Mouse (Mus musculus) embryonic facial prominence, embryonic 12.5 days (tissue): ENCODE measurements around the gene Chst15. TPM values are rescaled to one million over a fixed set of nuclear protein-coding genes. Genes with fewer than 3 reads are reported as not detected.

Experiments
- ATAC-seq: fragments of 200-750 bp; cut with Nextera tagmentation; 2 replicates; pipeline ENCODE4 v1.8.0; 2017; ENCODE audit not compliant: insufficient number of reproducible peaks, insufficient read depth, low FRiP score, low TSS enrichment
- H3K27ac ChIP-seq: fragments of 300-500 bp; sonication (generic); 2 replicates; pipeline ENCODE4 v1.5.1; 2016; ENCODE audit warnings: mild to moderate bottlenecking
- H3K27me3 ChIP-seq: fragments of 300-500 bp; sonication (generic); 2 replicates; pipeline ENCODE4 v1.6.1; 2016; ENCODE audit warnings: mild to moderate bottlenecking, moderate library complexity
- H3K36me3 ChIP-seq: fragments of 300-500 bp; sonication (generic); 2 replicates; pipeline ENCODE4 v1.6.1; 2016; ENCODE audit warnings: mild to moderate bottlenecking
- H3K4me1 ChIP-seq: fragments of 300-500 bp; sonication (generic); 2 replicates; pipeline ENCODE4 v1.6.1; 2016
- H3K4me2 ChIP-seq: fragments of 300-500 bp; sonication (generic); replicated peaks from 2 replicates; pipeline ENCODE4 v1.6.1; 2016; ENCODE audit warnings: mild to moderate bottlenecking, moderate library complexity
- H3K4me3 ChIP-seq: fragments of 300-500 bp; sonication (generic); 2 replicates; pipeline ENCODE4 v1.5.1; 2016; ENCODE audit warnings: mild to moderate bottlenecking
- H3K9ac ChIP-seq: fragments of 300-500 bp; sonication (generic); 2 replicates; pipeline ENCODE4 v1.6.1; 2016; ENCODE audit warnings: mild to moderate bottlenecking, moderate library complexity
- H3K9me3 ChIP-seq: fragments of 300-500 bp; sonication (generic); 2 replicates; pipeline ENCODE4 v1.6.1; 2016; ENCODE audit warnings: mild to moderate bottlenecking, moderate library complexity
- WGBS: fragments of 180-500 bp; shearing (Covaris S2); methylation state at CpG from one replicate; pipeline ENCODE4 v1.1.7; 2016; 5-methylcytosine and 5-hydroxymethylcytosine counted together
- polyA plus RNA-seq: library from polyadenylated mRNA; unstranded; fragments of >200 nt; fragmentation: Nextera tagmentation; extraction: Ambion mirVana; gene quantifications from 2 replicates; pipeline ENCODE4 v1.2.1, GENCODE M21; 2016

Chst15 gene
- polyA plus RNA-seq, 1 experiment from 2014 or later = 24.6 TPM

GRCm38 (mm10) chr7:132308537-132309191 lies 8.4 kb downstream of the Chst15 start:
- H3K9me3 ChIP-seq = no peaks in the 10 kb centered on the region
- 41% methylated on average over 5 of the region's 5 CpGs for WGBS
- no peak for ATAC-seq
- no peak overlapping the region for H3K4me3 ChIP-seq
- no peak overlapping the region for H3K4me2 ChIP-seq
- H3K4me1 ChIP-seq = peaks cover 33% of the 10 kb centered on the region
- H3K27me3 ChIP-seq = peaks cover under 1% of the 10 kb centered on the region; the same call in 1 of the 2 replicates
- no peaks in the 10 kb centered on the region for H3K36me3 ChIP-seq
- H3K9ac ChIP-seq = no peak overlapping the region
- no peak overlapping the region for H3K27ac ChIP-seq

- peaks cover 33% of the 10 kb centered on the region for H3K4me1 ChIP-seq
- no peak overlapping the region for H3K27ac ChIP-seq
- no peak for ATAC-seq
- no peak overlapping the region for H3K4me3 ChIP-seq
- 72% methylated on average over 6 of the region's 6 CpGs for WGBS
- no peak overlapping the region for H3K9ac ChIP-seq
- H3K9me3 ChIP-seq = no peaks in the 10 kb centered on the region
- no peak overlapping the region for H3K4me2 ChIP-seq
- no peaks in the 10 kb centered on the region for H3K36me3 ChIP-seq
- no peaks in the 10 kb centered on the region for H3K27me3 ChIP-seq
Measured at GRCm38 (mm10) chr7:132307722-132308271, 9.2 kb downstream of the Chst15 start.

GRCm38 (mm10) chr7:132306671-132307412 lies 10.2 kb downstream of the Chst15 start:
- WGBS = 92% methylated on average over 8 of the region's 8 CpGs
- H3K4me2 ChIP-seq = no peak overlapping the region
- no peak overlapping the region for H3K27ac ChIP-seq
- ATAC-seq = no peak
- H3K4me1 ChIP-seq = peaks cover 33% of the 10 kb centered on the region
- no peaks in the 10 kb centered on the region for H3K36me3 ChIP-seq
- no peak overlapping the region for H3K4me3 ChIP-seq
- no peaks in the 10 kb centered on the region for H3K27me3 ChIP-seq
- no peaks in the 10 kb centered on the region for H3K9me3 ChIP-seq
- H3K9ac ChIP-seq = no peak overlapping the region

- H3K4me3 ChIP-seq = no peak overlapping the region
- H3K4me2 ChIP-seq = no peak overlapping the region
- H3K4me1 ChIP-seq = peaks cover 27% of the 10 kb centered on the region
- 88% methylated on average over 5 of the region's 5 CpGs for WGBS
- no peaks in the 10 kb centered on the region for H3K36me3 ChIP-seq
- H3K27ac ChIP-seq = no peak overlapping the region
- no peaks in the 10 kb centered on the region for H3K27me3 ChIP-seq
- no peaks in the 10 kb centered on the region for H3K9me3 ChIP-seq
- no peak for ATAC-seq
- H3K9ac ChIP-seq = no peak overlapping the region
Measured at GRCm38 (mm10) chr7:132305492-132306375, 11.3 kb downstream of the Chst15 start.

- Histone ChIP-seq H3K9me3 (no peaks in the 10 kb centered on the region), H3K27me3 (no peaks in the 10 kb centered on the region), H3K4me2 (no peak overlapping the region), H3K36me3 (no peaks in the 10 kb centered on the region), H3K9ac (no peak overlapping the region), H3K4me3 (no peak overlapping the region), H3K27ac (no peak overlapping the region), H3K4me1 (peaks cover 34% of the 10 kb centered on the region)
- no peak for ATAC-seq
- 76% methylated on average over 8 of the region's 8 CpGs for WGBS
Measured at GRCm38 (mm10) chr7:132304424-132305085, 12.5 kb downstream of the Chst15 start.

- no peak for ATAC-seq
- Histone ChIP-seq H3K9ac (no peak overlapping the region), H3K4me1 (peaks cover 29% of the 10 kb centered on the region)
Measured at GRCm38 (mm10) chr7:132303988-132304387, 13.0 kb downstream of the Chst15 start.

GRCm38 (mm10) chr7:132302508-132303241 lies 14.4 kb downstream of the Chst15 start:
- ATAC-seq = no peak
- no peaks in the 10 kb centered on the region for H3K27me3 ChIP-seq
- H3K27ac ChIP-seq = peak overlapping the region; percentile 24; the same call in 1 of the 2 replicates
- H3K4me3 ChIP-seq = no peak overlapping the region
- H3K4me1 ChIP-seq = peaks cover 28% of the 10 kb centered on the region
- H3K9ac ChIP-seq = no peak overlapping the region
- WGBS = 62% methylated on average over 8 of the region's 8 CpGs
- H3K36me3 ChIP-seq = no peaks in the 10 kb centered on the region
- no peak overlapping the region for H3K4me2 ChIP-seq
- H3K9me3 ChIP-seq = no peaks in the 10 kb centered on the region

More at GRCm38 (mm10) chr7:132303988-132304387, 13.0 kb downstream of the Chst15 start:
- H3K4me3 ChIP-seq = no peak overlapping the region
- H3K4me2 ChIP-seq = no peak overlapping the region
- no peaks in the 10 kb centered on the region for H3K27me3 ChIP-seq
- 74% methylated on average over 7 of the region's 7 CpGs for WGBS
- no peaks in the 10 kb centered on the region for H3K9me3 ChIP-seq
- no peak overlapping the region for H3K27ac ChIP-seq
- H3K36me3 ChIP-seq = no peaks in the 10 kb centered on the region

GRCm38 (mm10) chr7:132299661-132300210 lies 17.3 kb downstream of the Chst15 start:
- H3K9ac ChIP-seq = no peak overlapping the region
- H3K27ac ChIP-seq = no peak overlapping the region
- peaks cover 28% of the 10 kb centered on the region for H3K4me1 ChIP-seq
- 35% methylated on average over 5 of the region's 5 CpGs for WGBS
- H3K36me3 ChIP-seq = no peaks in the 10 kb centered on the region
- H3K9me3 ChIP-seq = no peaks in the 10 kb centered on the region
- no peak overlapping the region for H3K4me3 ChIP-seq
- H3K27me3 ChIP-seq = no peaks in the 10 kb centered on the region
- ATAC-seq = no peak
- no peak overlapping the region for H3K4me2 ChIP-seq

GRCm38 (mm10) chr7:132298412-132298990 lies 18.5 kb downstream of the Chst15 start:
- no peaks in the 10 kb centered on the region for H3K36me3 ChIP-seq
- no peak overlapping the region for H3K4me3 ChIP-seq
- H3K4me1 ChIP-seq = peaks cover 24% of the 10 kb centered on the region
- H3K27me3 ChIP-seq = no peaks in the 10 kb centered on the region
- ATAC-seq = no peak
- no peak overlapping the region for H3K9ac ChIP-seq
- no peaks in the 10 kb centered on the region for H3K9me3 ChIP-seq
- no peak overlapping the region for H3K27ac ChIP-seq
- no peak overlapping the region for H3K4me2 ChIP-seq
- 81% methylated on average over 7 of the region's 7 CpGs for WGBS
